Mouse (Mus musculus) midbrain, embryonic 14.5 days (tissue): Measurements from ENCODE around the gene Hdac4. TPM values are rescaled to one million over a fixed set of nuclear protein-coding genes. Genes with fewer than 3 reads are reported as not detected.

Experiments used
- ATAC-seq: fragments of 200-750 bp; cut with Nextera tagmentation; 2 replicates; pipeline ENCODE4 v1.8.0; 2017; ENCODE audit warnings: moderate number of reproducible peaks, moderate library complexity; ENCODE audit not compliant: low FRiP score, low TSS enrichment
- DNase-seq: peaks from one replicate; pipeline ENCODE4 v3.0.0-alpha.2; 2015
- H3K27ac ChIP-seq: fragments of 300-500 bp; sonication (generic); replicated peaks from 2 replicates; pipeline ENCODE4 v1.5.1; 2014; ENCODE audit warnings: mild to moderate bottlenecking, low read depth, low read length, moderate library complexity
- H3K27me3 ChIP-seq: fragments of 300-500 bp; sonication (generic); 2 replicates; pipeline ENCODE4 v1.6.1; 2014; ENCODE audit warnings: low read length, control low read depth, mixed read lengths; ENCODE audit not compliant: control insufficient read depth, insufficient read depth
- H3K36me3 ChIP-seq: fragments of 300-500 bp; sonication (generic); 2 replicates; pipeline ENCODE4 v1.6.1; 2014; ENCODE audit warnings: low read length, control low read depth; ENCODE audit not compliant: control insufficient read depth, insufficient read depth
- H3K4me1 ChIP-seq: fragments of 300-500 bp; sonication (generic); 2 replicates; pipeline ENCODE4 v1.6.1; 2014; ENCODE audit warnings: mild to moderate bottlenecking, antibody characterized with exemption, low read length, control low read depth; ENCODE audit not compliant: control insufficient read depth, insufficient read depth
- H3K4me2 ChIP-seq: fragments of 300-500 bp; sonication (generic); 2 replicates; pipeline ENCODE4 v1.6.1; 2014; ENCODE audit warnings: mild to moderate bottlenecking, low read length, moderate library complexity
- H3K4me3 ChIP-seq: fragments of 300-500 bp; sonication (generic); replicated peaks from 2 replicates; pipeline ENCODE4 v1.5.1; 2014; ENCODE audit warnings: low read depth, low read length
- H3K9ac ChIP-seq: fragments of 300-500 bp; sonication (generic); replicated peaks from 2 replicates; pipeline ENCODE4 v1.6.1; 2014; ENCODE audit warnings: mild to moderate bottlenecking, low read length, moderate library complexity
- H3K9me3 ChIP-seq: fragments of 300-500 bp; sonication (generic); 2 replicates; pipeline ENCODE4 v1.6.1; 2016; ENCODE audit warnings: low read length, control low read depth, mixed read lengths; ENCODE audit not compliant: control insufficient read depth
- WGBS: fragments of 180-500 bp; shearing (Covaris S2); extraction: QIAGEN DNeasy Blood & Tissue Kit; methylation state at CpG from one replicate; pipeline ENCODE4 v1.1.7; 2014; 5-methylcytosine and 5-hydroxymethylcytosine counted together
- polyA plus RNA-seq: library from polyadenylated mRNA; unstranded; fragments of >200 nt; fragmentation: Nextera tagmentation; extraction: Ambion mirVana; gene quantifications from 2 replicates; pipeline ENCODE4 v1.2.1, GENCODE M21; 2014

The Hdac4 gene
- polyA plus RNA-seq, 1 experiment from 2014 or later = 27.0 TPM

- Histone ChIP-seq H3K9ac (no peak overlapping the region), H3K4me1 (peaks cover 29% of the 10 kb centered on the region), H3K36me3 (no peaks in the 10 kb centered on the region), H3K27me3 (no peaks in the 10 kb centered on the region), H3K27ac (no peak overlapping the region), H3K4me2 (no peak overlapping the region), H3K9me3 (no peaks in the 10 kb centered on the region), H3K4me3 (no peak overlapping the region)
- no peak for ATAC-seq
- WGBS = 68% methylated on average over 3 of the region's 3 CpGs
- no peak for DNase-seq
Measured at GRCm38 (mm10) chr1:92174251-92174897, 21.1 kb downstream of the Hdac4 start.

DNA sequence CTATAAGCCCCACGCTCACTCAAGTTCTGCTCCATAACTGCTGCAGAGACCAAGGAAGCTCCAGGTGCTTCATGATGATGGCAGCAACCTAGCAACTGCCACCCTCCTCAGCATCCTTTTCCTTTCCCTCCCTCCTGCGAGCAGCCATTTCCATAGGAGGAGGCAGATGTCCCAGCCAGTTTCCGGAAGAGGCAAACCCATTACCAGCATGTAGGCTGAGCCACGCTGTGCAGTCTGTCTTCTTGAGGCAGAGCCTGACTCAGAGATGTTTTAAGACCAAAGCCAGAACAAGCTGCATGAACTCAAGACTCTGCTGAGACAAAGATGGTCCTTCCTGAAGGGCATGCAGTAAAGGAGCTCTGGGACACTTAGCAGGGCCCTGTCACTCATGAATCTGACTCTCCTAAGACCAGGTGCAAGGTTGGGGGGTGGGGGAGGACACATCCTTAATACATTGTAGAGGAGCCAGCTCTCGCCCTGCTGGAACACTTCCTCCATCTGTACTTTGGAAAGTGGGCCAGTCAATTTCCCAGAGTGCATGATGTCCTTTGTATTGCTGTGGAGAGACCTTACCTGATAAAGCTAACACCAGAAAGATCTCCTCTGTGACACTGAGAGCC, 24.8 kb downstream of the Hdac4 start:
- Histone ChIP-seq H3K36me3 (no peaks in the 10 kb centered on the region), H3K27me3 (no peaks in the 10 kb centered on the region), H3K9ac (no peak overlapping the region), H3K4me3 (no peak overlapping the region), H3K4me2 (no peak overlapping the region), H3K4me1 (peaks cover 7% of the 10 kb centered on the region; the same call in 1 of the 2 replicates), H3K27ac (no peak overlapping the region), H3K9me3 (no peaks in the 10 kb centered on the region)
- WGBS = 87% methylated on average over 5 of the region's 5 CpGs
- no peak for ATAC-seq
- no peak for DNase-seq

GRCm38 (mm10) chr1:92169776-92170055, 25.8 kb downstream of the Hdac4 start:
- H3K4me1 ChIP-seq = peaks cover 3% of the 10 kb centered on the region; the same call in 1 of the 2 replicates
- H3K4me3 ChIP-seq = no peak overlapping the region

GRCm38 (mm10) chr1:92168900-92169775, 26.4 kb downstream of the Hdac4 start:
- WGBS = 96% methylated on average over 4 of the region's 4 CpGs
- Histone ChIP-seq H3K4me2 (no peak overlapping the region), H3K27me3 (no peaks in the 10 kb centered on the region), H3K4me1 (no peaks in the 10 kb centered on the region; the same call in 1 of the 2 replicates), H3K36me3 (no peaks in the 10 kb centered on the region), H3K9me3 (no peaks in the 10 kb centered on the region), H3K27ac (no peak overlapping the region), H3K4me3 (no peak overlapping the region), H3K9ac (no peak overlapping the region)
- ATAC-seq = no peak
- DNase-seq = no peak

More at GRCm38 (mm10) chr1:92169776-92170055, 25.8 kb downstream of the Hdac4 start:
- H3K4me2 ChIP-seq = no peak overlapping the region
- no peaks in the 10 kb centered on the region for H3K36me3 ChIP-seq
- ATAC-seq (no peak), DNase-seq (no peak)
- H3K9ac ChIP-seq = no peak overlapping the region
- no peaks in the 10 kb centered on the region for H3K27me3 ChIP-seq
- no peak overlapping the region for H3K27ac ChIP-seq
- no peaks in the 10 kb centered on the region for H3K9me3 ChIP-seq

GRCm38 (mm10) chr1:92163932-92164331, 31.6 kb downstream of the Hdac4 start:
- Histone ChIP-seq H3K4me3 (no peak overlapping the region), H3K4me1 (no peaks in the 10 kb centered on the region), H3K27ac (no peak overlapping the region), H3K36me3 (no peaks in the 10 kb centered on the region), H3K9ac (no peak overlapping the region), H3K27me3 (no peaks in the 10 kb centered on the region), H3K4me2 (no peak overlapping the region), H3K9me3 (no peaks in the 10 kb centered on the region)
- DNase-seq = no peak
- no peak for ATAC-seq
- whole genome bisulfite sequencing = 88% methylated on average over 1 of the region's 1 CpGs

DNA sequence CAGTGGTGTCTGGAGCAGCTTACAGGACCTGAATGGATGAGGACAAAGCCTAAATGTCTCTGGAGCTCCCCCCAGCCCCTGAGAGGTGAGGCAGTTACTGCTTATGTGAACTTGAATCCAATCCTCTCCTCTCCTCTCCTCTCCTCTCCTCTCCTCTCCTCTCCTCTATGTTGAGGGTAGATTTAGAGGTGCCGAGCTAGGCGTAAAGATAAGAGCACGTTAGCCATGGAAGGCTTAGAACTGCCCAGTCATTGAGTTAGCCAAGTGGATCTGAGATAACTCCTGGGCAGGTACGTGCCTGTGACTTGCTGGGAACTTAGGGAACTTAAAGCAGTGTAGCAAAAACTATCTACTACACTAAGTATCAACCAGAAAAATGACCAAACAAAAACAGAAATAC, 35.7 kb downstream of the Hdac4 start:
- Histone ChIP-seq H3K4me3 (no peak overlapping the region), H3K4me2 (no peak overlapping the region), H3K4me1 (no peaks in the 10 kb centered on the region), H3K9me3 (no peaks in the 10 kb centered on the region), H3K9ac (no peak overlapping the region), H3K27ac (no peak overlapping the region), H3K27me3 (no peaks in the 10 kb centered on the region), H3K36me3 (no peaks in the 10 kb centered on the region)
- DNase-seq = no peak
- no peak for ATAC-seq
- 95% methylated on average over 4 of the region's 4 CpGs for WGBS

DNA sequence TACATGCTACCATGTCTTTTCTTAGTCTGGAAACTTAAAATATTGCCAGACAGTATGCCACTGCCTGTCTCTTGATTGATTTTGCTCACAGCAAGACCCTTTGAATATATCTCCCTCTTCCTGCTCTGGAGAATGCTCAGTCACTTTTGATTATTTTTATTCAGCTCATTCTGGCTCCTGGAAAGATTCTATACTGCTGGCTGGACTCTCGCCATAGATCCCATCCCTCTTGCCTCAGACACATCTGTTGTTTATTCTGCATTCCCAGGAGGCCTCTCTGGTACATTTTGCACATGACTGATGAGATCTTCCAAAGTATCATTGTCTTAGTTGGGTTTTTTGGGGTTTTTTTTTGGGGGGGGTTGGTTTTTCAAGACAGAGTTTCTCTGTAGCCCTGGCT, 45.3 kb downstream of the Hdac4 start:
- H3K9me3 ChIP-seq = no peaks in the 10 kb centered on the region
- H3K36me3 ChIP-seq = peaks cover 15% of the 10 kb centered on the region
- DNase-seq = peak; percentile 23
- no peak overlapping the region for H3K4me2 ChIP-seq
- 83% methylated on average over 1 of the region's 1 CpGs for WGBS
- no peak overlapping the region for H3K27ac ChIP-seq
- H3K27me3 ChIP-seq = no peaks in the 10 kb centered on the region
- no peaks in the 10 kb centered on the region for H3K4me1 ChIP-seq
- ATAC-seq = no peak
- no peak overlapping the region for H3K4me3 ChIP-seq
- H3K9ac ChIP-seq = no peak overlapping the region

DNA sequence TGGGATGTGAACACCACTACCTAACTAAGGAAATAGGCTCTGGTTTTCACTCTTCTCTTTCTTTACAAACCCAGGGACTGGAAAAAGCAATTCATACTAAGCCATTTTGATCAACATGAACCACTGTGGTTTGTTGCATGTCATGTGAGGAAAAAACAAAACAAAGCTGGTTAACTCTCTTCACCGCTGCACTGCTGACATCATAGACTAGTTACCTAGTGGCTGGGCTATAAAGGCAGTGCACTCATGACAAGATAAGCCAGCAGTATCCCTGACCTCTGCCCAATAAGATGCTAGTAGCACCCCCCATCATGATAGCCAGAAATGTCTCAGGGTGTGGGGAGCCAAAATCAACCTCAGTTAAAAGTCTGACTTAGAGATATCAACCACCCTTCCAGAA, 47.0 kb downstream of the Hdac4 start:
- peaks cover 15% of the 10 kb centered on the region for H3K36me3 ChIP-seq
- no peaks in the 10 kb centered on the region for H3K4me1 ChIP-seq
- H3K4me2 ChIP-seq = no peak overlapping the region
- no peak for DNase-seq
- no peaks in the 10 kb centered on the region for H3K9me3 ChIP-seq
- H3K9ac ChIP-seq = no peak overlapping the region
- H3K4me3 ChIP-seq = no peak overlapping the region
- WGBS = 100% methylated on average over 1 of the region's 1 CpGs
- no peak overlapping the region for H3K27ac ChIP-seq
- no peaks in the 10 kb centered on the region for H3K27me3 ChIP-seq
- ATAC-seq = no peak
